Mouse (Mus musculus) limb, embryonic 13.5 days (tissue): ENCODE data around the gene Ttc36. TPM values are rescaled to one million over a fixed set of nuclear protein-coding genes. Genes with fewer than 3 reads are reported as not detected.

Source experiments
- ATAC-seq: fragments of 200-750 bp; cut with Nextera tagmentation; 2 replicates; pipeline ENCODE4 v1.8.0; 2017; ENCODE audit warnings: low read depth, moderate number of reproducible peaks, moderate TSS enrichment; ENCODE audit not compliant: low FRiP score
- H3K27ac ChIP-seq: fragments of 300-500 bp; sonication (generic); 2 replicates; pipeline ENCODE4 v1.5.1; 2015; ENCODE audit warnings: inconsistent platforms, mild to moderate bottlenecking, moderate library complexity
- H3K27me3 ChIP-seq: fragments of 300-500 bp; sonication (generic); 2 replicates; pipeline ENCODE4 v1.6.1; 2015; ENCODE audit warnings: mild to moderate bottlenecking, inconsistent platforms
- H3K36me3 ChIP-seq: fragments of 300-500 bp; sonication (generic); 2 replicates; pipeline ENCODE4 v1.6.1; 2015; ENCODE audit warnings: inconsistent platforms, mild to moderate bottlenecking, moderate library complexity
- H3K4me1 ChIP-seq: fragments of 300-500 bp; sonication (generic); 2 replicates; pipeline ENCODE4 v1.6.1; 2015; ENCODE audit warnings: inconsistent platforms
- H3K4me2 ChIP-seq: fragments of 300-500 bp; sonication (generic); replicated peaks from 2 replicates; pipeline ENCODE4 v1.6.1; 2015; ENCODE audit warnings: inconsistent platforms, mild to moderate bottlenecking, moderate library complexity
- H3K4me3 ChIP-seq: fragments of 300-500 bp; sonication (generic); 2 replicates; pipeline ENCODE4 v1.5.1; 2015; ENCODE audit warnings: moderate library complexity, mild to moderate bottlenecking, inconsistent platforms
- H3K9ac ChIP-seq: fragments of 300-500 bp; sonication (generic); 2 replicates; pipeline ENCODE4 v1.6.1; 2015; ENCODE audit warnings: mild to moderate bottlenecking, inconsistent platforms
- H3K9me3 ChIP-seq: fragments of 300-500 bp; sonication (generic); 2 replicates; pipeline ENCODE4 v1.6.1; 2016; ENCODE audit warnings: inconsistent platforms
- WGBS: fragments of 180-500 bp; shearing (Covaris S2); methylation state at CpG from one replicate; pipeline ENCODE4 v1.1.7; 2015; 5-methylcytosine and 5-hydroxymethylcytosine counted together
- polyA plus RNA-seq: library from polyadenylated mRNA; unstranded; fragments of >200 nt; fragmentation: Nextera tagmentation; extraction: Ambion mirVana; gene quantifications from 2 replicates; pipeline ENCODE4 v1.2.1, GENCODE M21; 2015

Ttc36 gene
- 0.47 TPM in 1 of 2 replicates, not detected in the other for polyA plus RNA-seq

GRCm38 (mm10) chr9:44802808-44803450, at the start of gene Ttc36:
Ttc36 (minus strand) TSS chr9:44803072.
- H3K36me3 ChIP-seq, result peaks cover 33% of the 10 kb centered on the region
- 79% methylated on average over 4 of the region's 4 CpGs for WGBS
- no peak for ATAC-seq
- H3K4me2 ChIP-seq, result no peak within 1 kb of the TSS
- H3K4me1 ChIP-seq, result peaks cover 14% of the 10 kb centered on the region
- no peak within 1 kb of the TSS for H3K27ac ChIP-seq
- no peaks in the 10 kb centered on the region for H3K9me3 ChIP-seq
- H3K9ac ChIP-seq, result no peak within 1 kb of the TSS
- peaks cover 27% of the 10 kb centered on the region for H3K27me3 ChIP-seq
- H3K4me3 ChIP-seq, result no peak within 1 kb of the TSS

GRCm38 (mm10) chr9:44847446-44847845, 44.6 kb upstream of the Ttc36 start:
- 89% methylated on average over 6 of the region's 6 CpGs for WGBS
- no peaks in the 10 kb centered on the region for H3K9me3 ChIP-seq
- no peaks in the 10 kb centered on the region for H3K4me1 ChIP-seq
- H3K36me3 ChIP-seq, result peaks cover 83% of the 10 kb centered on the region
- H3K27ac ChIP-seq, result no peak overlapping the region
- H3K9ac ChIP-seq, result no peak overlapping the region
- no peak overlapping the region for H3K4me3 ChIP-seq
- no peak for ATAC-seq
- no peak overlapping the region for H3K4me2 ChIP-seq
- H3K27me3 ChIP-seq, result no peaks in the 10 kb centered on the region

- 88% methylated on average over 10 of the region's 10 CpGs for WGBS
Measured at GRCm38 (mm10) chr9:44841241-44841640, 38.4 kb upstream of the Ttc36 start.

GRCm38 (mm10) chr9:44836439-44836838, 33.6 kb upstream of the Ttc36 start:
- Histone ChIP-seq H3K4me1 (no peaks in the 10 kb centered on the region), H3K36me3 (peaks cover 87% of the 10 kb centered on the region), H3K4me2 (no peak overlapping the region), H3K4me3 (no peak overlapping the region), H3K27ac (no peak overlapping the region), H3K27me3 (no peaks in the 10 kb centered on the region), H3K9ac (no peak overlapping the region), H3K9me3 (no peaks in the 10 kb centered on the region)
- ATAC-seq, result no peak
- 51% methylated on average over 7 of the region's 7 CpGs for WGBS

More at GRCm38 (mm10) chr9:44841241-44841640, 38.4 kb upstream of the Ttc36 start:
- Histone ChIP-seq H3K9me3 (no peaks in the 10 kb centered on the region), H3K27me3 (no peaks in the 10 kb centered on the region), H3K9ac (no peak overlapping the region), H3K36me3 (peaks cover 86% of the 10 kb centered on the region), H3K4me2 (no peak overlapping the region), H3K27ac (no peak overlapping the region), H3K4me3 (no peak overlapping the region), H3K4me1 (no peaks in the 10 kb centered on the region)
- no peak for ATAC-seq

- Histone ChIP-seq H3K27me3 (no peaks in the 10 kb centered on the region), H3K4me1 (no peaks in the 10 kb centered on the region), H3K4me2 (no peak overlapping the region), H3K9me3 (no peaks in the 10 kb centered on the region), H3K9ac (no peak overlapping the region), H3K27ac (no peak overlapping the region), H3K36me3 (peaks cover 91% of the 10 kb centered on the region), H3K4me3 (no peak overlapping the region)
- 81% methylated on average over 4 of the region's 4 CpGs for WGBS
- ATAC-seq, result no peak
Measured at GRCm38 (mm10) chr9:44832356-44832755, 29.5 kb upstream of the Ttc36 start.

GRCm38 (mm10) chr9:44830506-44830905, 27.6 kb upstream of the Ttc36 start:
- no peak for ATAC-seq
- peaks cover 96% of the 10 kb centered on the region for H3K36me3 ChIP-seq
- no peaks in the 10 kb centered on the region for H3K9me3 ChIP-seq
- H3K27ac ChIP-seq, result no peak overlapping the region
- no peak overlapping the region for H3K4me2 ChIP-seq
- H3K4me3 ChIP-seq, result no peak overlapping the region
- 80% methylated on average over 2 of the region's 2 CpGs for WGBS
- no peaks in the 10 kb centered on the region for H3K4me1 ChIP-seq
- no peaks in the 10 kb centered on the region for H3K27me3 ChIP-seq
- no peak overlapping the region for H3K9ac ChIP-seq

GRCm38 (mm10) chr9:44828944-44829343, 26.1 kb upstream of the Ttc36 start:
- no peak for ATAC-seq
- no peaks in the 10 kb centered on the region for H3K9me3 ChIP-seq
- no peak overlapping the region for H3K4me3 ChIP-seq
- H3K27ac ChIP-seq, result no peak overlapping the region
- 95% methylated on average over 11 of the region's 11 CpGs for WGBS
- no peaks in the 10 kb centered on the region for H3K27me3 ChIP-seq
- peaks cover 95% of the 10 kb centered on the region for H3K36me3 ChIP-seq
- no peaks in the 10 kb centered on the region for H3K4me1 ChIP-seq
- no peak overlapping the region for H3K4me2 ChIP-seq
- H3K9ac ChIP-seq, result no peak overlapping the region

GRCm38 (mm10) chr9:44826660-44827059, 23.8 kb upstream of the Ttc36 start:
- no peak overlapping the region for H3K27ac ChIP-seq
- H3K36me3 ChIP-seq, result peaks cover 95% of the 10 kb centered on the region
- no peak overlapping the region for H3K9ac ChIP-seq
- WGBS, result 56% methylated on average over 7 of the region's 7 CpGs
- H3K4me1 ChIP-seq, result no peaks in the 10 kb centered on the region
- no peaks in the 10 kb centered on the region for H3K9me3 ChIP-seq
- no peaks in the 10 kb centered on the region for H3K27me3 ChIP-seq
- H3K4me3 ChIP-seq, result no peak overlapping the region
- ATAC-seq, result no peak
- no peak overlapping the region for H3K4me2 ChIP-seq

GRCm38 (mm10) chr9:44819920-44820827, 17.3 kb upstream of the Ttc36 start:
- Histone ChIP-seq H3K27me3 (no peaks in the 10 kb centered on the region), H3K4me2 (no peak overlapping the region), H3K4me1 (no peaks in the 10 kb centered on the region), H3K9ac (no peak overlapping the region), H3K9me3 (no peaks in the 10 kb centered on the region), H3K27ac (no peak overlapping the region), H3K4me3 (no peak overlapping the region), H3K36me3 (peaks cover 99% of the 10 kb centered on the region)
- WGBS, result 92% methylated on average over 15 of the region's 15 CpGs
- no peak for ATAC-seq

GRCm38 (mm10) chr9:44817522-44817921, 14.7 kb upstream of the Ttc36 start:
- Histone ChIP-seq H3K4me3 (no peak overlapping the region), H3K9ac (no peak overlapping the region), H3K4me1 (no peaks in the 10 kb centered on the region), H3K27ac (no peak overlapping the region), H3K36me3 (peaks cover 100% of the 10 kb centered on the region), H3K4me2 (no peak overlapping the region), H3K9me3 (no peaks in the 10 kb centered on the region), H3K27me3 (no peaks in the 10 kb centered on the region)
- no peak for ATAC-seq
- 89% methylated on average over 5 of the region's 5 CpGs for WGBS

- Histone ChIP-seq H3K9ac (no peak overlapping the region), H3K27me3 (no peaks in the 10 kb centered on the region), H3K4me2 (no peak overlapping the region), H3K4me1 (no peaks in the 10 kb centered on the region), H3K36me3 (peaks cover 99% of the 10 kb centered on the region), H3K4me3 (no peak overlapping the region), H3K9me3 (no peaks in the 10 kb centered on the region), H3K27ac (no peak overlapping the region)
- WGBS, result 94% methylated on average over 8 of the region's 8 CpGs
- ATAC-seq, result no peak
Measured at GRCm38 (mm10) chr9:44814179-44814578, 11.3 kb upstream of the Ttc36 start.

GRCm38 (mm10) chr9:44810316-44810715, 7.4 kb upstream of the Ttc36 start:
- H3K9me3 ChIP-seq, result no peaks in the 10 kb centered on the region
- 85% methylated on average over 10 of the region's 10 CpGs for WGBS
- H3K27ac ChIP-seq, result no peak overlapping the region
- no peak overlapping the region for H3K9ac ChIP-seq
- H3K27me3 ChIP-seq, result no peaks in the 10 kb centered on the region
- H3K4me1 ChIP-seq, result no peaks in the 10 kb centered on the region
- ATAC-seq, result no peak
- no peak overlapping the region for H3K4me2 ChIP-seq
- no peak overlapping the region for H3K4me3 ChIP-seq
- H3K36me3 ChIP-seq, result peaks cover 98% of the 10 kb centered on the region
